Mouse (Mus musculus) heart, embryonic 14.5 days (tissue): ENCODE measurements around the gene BC029722. TPM values are rescaled to one million over a fixed set of nuclear protein-coding genes. Genes with fewer than 3 reads are reported as not detected.

Source experiments
- ATAC-seq: fragments of 200-750 bp; cut with Nextera tagmentation; 2 replicates; pipeline ENCODE4 v1.8.0; 2017; ENCODE audit warnings: low read depth, moderate TSS enrichment; ENCODE audit not compliant: insufficient number of reproducible peaks, insufficient read depth, low FRiP score
- H3K27ac ChIP-seq, 2 experiments: fragments of 200-500 bp in 1 of 2; fragments of 300-500 bp in 1 of 2; sonication (generic) in 1 of 2; replicated peaks in 1 of 2; 2 replicates each; pipeline ENCODE4 v1.5.1; 2012 to 2014; ENCODE audit warnings: low read depth in 2 of 2, low read length in 2 of 2, control low read depth in 1 of 2, mild to moderate bottlenecking in 1 of 2, mixed read lengths in 1 of 2; ENCODE audit not compliant: control insufficient read depth in 1 of 2, insufficient read depth in 1 of 2
- H3K27me3 ChIP-seq: fragments of 300-500 bp; sonication (generic); 2 replicates; pipeline ENCODE4 v1.6.1; 2014; ENCODE audit warnings: mild to moderate bottlenecking, low read length, control low read depth; ENCODE audit not compliant: control insufficient read depth, insufficient read depth
- H3K36me3 ChIP-seq: fragments of 300-500 bp; sonication (generic); 2 replicates; pipeline ENCODE4 v1.6.1; 2014; ENCODE audit warnings: mild to moderate bottlenecking, control low read depth, low read length, mixed read lengths; ENCODE audit not compliant: control insufficient read depth, insufficient read depth
- H3K4me1 ChIP-seq, 2 experiments: fragments of 200-500 bp in 1 of 2; fragments of 300-500 bp in 1 of 2; sonication (generic) in 1 of 2; 2 replicates each; pipeline ENCODE4 v1.6.1; 2012 to 2014; ENCODE audit warnings: low read length in 2 of 2, control low read depth in 1 of 2, mixed read lengths in 1 of 2; ENCODE audit not compliant: control insufficient read depth in 2 of 2, insufficient read depth in 2 of 2
- H3K4me2 ChIP-seq: fragments of 300-500 bp; sonication (generic); 2 replicates; pipeline ENCODE4 v1.6.1; 2014; ENCODE audit warnings: mild to moderate bottlenecking, low read length
- H3K4me3 ChIP-seq, 2 experiments: fragments of 200-500 bp in 1 of 2; fragments of 300-500 bp in 1 of 2; sonication (generic) in 1 of 2; 2 replicates each; pipeline ENCODE4 v1.5.1; 2012 to 2014; ENCODE audit warnings: low read length in 2 of 2, mild to moderate bottlenecking in 2 of 2, control low read depth in 1 of 2, low read depth in 1 of 2, moderate library complexity in 1 of 2; ENCODE audit not compliant: control insufficient read depth in 1 of 2, insufficient read depth in 1 of 2
- H3K9ac ChIP-seq: fragments of 300-500 bp; sonication (generic); 2 replicates; pipeline ENCODE4 v1.6.1; 2014; ENCODE audit warnings: mild to moderate bottlenecking, low read length
- H3K9me3 ChIP-seq: fragments of 300-500 bp; sonication (generic); 2 replicates; pipeline ENCODE4 v1.6.1; 2016; ENCODE audit warnings: low read length, control low read depth; ENCODE audit not compliant: control insufficient read depth
- WGBS: fragments of 180-500 bp; shearing (Covaris S2); extraction: QIAGEN DNeasy Blood & Tissue Kit; methylation state at CpG from one replicate; pipeline ENCODE4 v1.1.7; 2014; 5-methylcytosine and 5-hydroxymethylcytosine counted together
- polyA plus RNA-seq: library from polyadenylated mRNA; unstranded; fragments of >200 nt; fragmentation: Nextera tagmentation; extraction: Ambion mirVana; gene quantifications from 2 replicates; pipeline ENCODE4 v1.2.1, GENCODE M21; 2014

Gene BC029722
- polyA plus RNA-seq, 1 experiment from 2014 or later = 10.3 TPM

DNA sequence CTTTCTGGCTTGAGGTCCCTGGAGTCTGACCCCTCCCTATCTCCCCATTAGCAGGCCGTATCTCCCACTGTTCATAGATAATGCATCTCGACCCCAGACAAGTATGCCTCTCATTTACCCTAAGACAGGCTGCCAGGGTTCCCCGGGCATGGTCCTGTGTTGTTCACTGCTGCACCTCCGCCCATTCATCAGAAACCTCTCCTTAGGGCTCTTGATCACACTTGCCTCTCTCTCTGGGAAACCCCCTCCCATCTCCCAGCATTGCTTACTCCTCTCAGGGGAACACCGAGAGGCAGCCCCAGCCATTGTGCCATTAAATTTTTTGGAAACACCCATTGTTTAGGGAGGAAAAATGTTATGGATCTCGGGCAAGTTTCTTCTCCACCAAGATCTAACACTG is 41.2 kb downstream of the BC029722 start:
- no peaks in the 10 kb centered on the region for H3K36me3 ChIP-seq
- peaks cover 44% of the 10 kb centered on the region for H3K27me3 ChIP-seq
- H3K27ac ChIP-seq = no peak overlapping the region
- no peaks in the 10 kb centered on the region; a peak in 1 of 4 replicates for H3K4me1 ChIP-seq
- ATAC-seq = no peak
- no peaks in the 10 kb centered on the region for H3K9me3 ChIP-seq
- H3K4me3 ChIP-seq = no peak overlapping the region
- no peak overlapping the region for H3K9ac ChIP-seq
- H3K4me2 ChIP-seq = no peak overlapping the region
- 54% methylated on average over 6 of the region's 6 CpGs for WGBS

DNA sequence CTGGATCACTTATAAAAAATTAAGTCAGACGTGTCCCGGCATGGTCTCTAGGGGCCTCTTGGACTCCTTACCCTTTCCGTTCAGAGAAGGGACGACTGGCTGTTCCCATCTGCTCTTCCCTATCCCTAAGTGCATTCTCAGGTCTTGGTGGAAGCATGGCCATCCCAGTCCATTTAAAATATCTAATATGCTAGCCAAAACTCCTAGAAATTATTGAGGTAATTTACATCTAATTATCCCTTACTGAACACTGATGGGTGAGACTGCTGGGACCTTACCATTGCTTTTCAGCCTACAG is 41.6 kb downstream of the BC029722 start:
- Histone ChIP-seq H3K4me2 (no peak overlapping the region), H3K9ac (no peak overlapping the region), H3K4me1 (no peaks in the 10 kb centered on the region; a peak in 1 of 4 replicates), H3K4me3 (no peak overlapping the region), H3K9me3 (no peaks in the 10 kb centered on the region), H3K36me3 (no peaks in the 10 kb centered on the region), H3K27me3 (peaks cover 48% of the 10 kb centered on the region), H3K27ac (no peak overlapping the region)
- ATAC-seq = no peak
- WGBS = 77% methylated on average over 4 of the region's 4 CpGs

- H3K4me2 ChIP-seq = no peak overlapping the region
- H3K4me1 ChIP-seq = no peaks in the 10 kb centered on the region; a peak in 1 of 4 replicates
- ATAC-seq = no peak
- H3K9me3 ChIP-seq = no peaks in the 10 kb centered on the region
- H3K9ac ChIP-seq = no peak overlapping the region
- peaks cover 54% of the 10 kb centered on the region for H3K27me3 ChIP-seq
- H3K36me3 ChIP-seq = no peaks in the 10 kb centered on the region
- WGBS = 67% methylated on average over 10 of the region's 10 CpGs
- no peak overlapping the region for H3K4me3 ChIP-seq
- no peak overlapping the region for H3K27ac ChIP-seq
Observed at GRCm38 (mm10) chr2:155776824-155777687, 42.2 kb downstream of the BC029722 start.

- no peak overlapping the region for H3K27ac ChIP-seq
- H3K27me3 ChIP-seq = peaks cover 58% of the 10 kb centered on the region
- no peaks in the 10 kb centered on the region for H3K9me3 ChIP-seq
- no peak overlapping the region for H3K9ac ChIP-seq
- H3K36me3 ChIP-seq = no peaks in the 10 kb centered on the region
- H3K4me2 ChIP-seq = peak overlapping the region; percentile 90
- H3K4me3 ChIP-seq = peak overlapping the region; percentile 44 to 46; a peak in 3 of 4 replicates
- H3K4me1 ChIP-seq = no peaks in the 10 kb centered on the region; a peak in 1 of 4 replicates
- under 1% methylated on average over 42 of the region's 44 CpGs for WGBS
- ATAC-seq = 0 out of 2 replicates have a peak, but pooled peaks have one; percentile 29
Observed at GRCm38 (mm10) chr2:155775685-155776263, 43.5 kb downstream of the BC029722 start.

DNA sequence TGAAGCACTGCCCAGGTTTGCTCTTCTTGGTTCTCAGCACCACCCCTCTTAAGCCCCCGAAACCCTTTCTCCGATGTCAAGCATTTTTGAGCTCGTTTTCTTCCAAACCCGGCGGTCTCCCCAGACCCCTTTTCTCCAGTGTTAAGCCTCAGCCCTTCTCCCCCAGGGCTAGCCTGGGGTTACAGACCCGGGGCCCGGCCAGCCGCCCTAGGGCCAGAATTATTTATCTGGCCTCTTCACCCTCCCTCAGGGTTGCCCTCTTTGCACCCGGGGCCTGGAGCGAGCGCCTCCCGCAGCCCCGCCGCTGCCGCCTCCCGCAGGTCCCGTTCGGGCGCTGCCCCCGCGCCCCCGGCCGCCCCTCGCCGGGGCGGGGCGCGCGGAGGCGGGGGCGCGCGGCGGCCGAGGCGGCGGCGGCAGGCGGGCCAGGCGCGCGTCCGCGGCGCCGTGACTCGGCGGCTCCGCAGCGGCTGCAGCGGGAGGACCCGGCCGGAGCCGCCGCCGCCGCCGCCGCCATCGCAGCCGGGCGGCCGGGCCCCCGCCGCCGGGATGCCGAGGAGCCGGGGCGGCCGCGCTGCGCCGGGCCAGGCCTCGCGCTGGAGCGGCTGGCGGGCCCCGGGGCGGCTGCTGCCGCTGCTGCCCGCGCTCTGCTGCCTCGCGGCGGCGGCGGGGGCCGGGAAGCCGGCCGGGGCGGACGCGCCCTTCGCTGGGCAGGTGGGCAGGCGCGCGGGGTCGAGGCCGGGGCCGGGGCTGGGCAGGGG is 44.1 kb downstream of the BC029722 start, which contains the start of gene Mmp24:
Mmp24 (plus strand) TSS at position 416 of the 758 bp plus-strand sequence.
- H3K4me1 ChIP-seq = no peaks in the 10 kb centered on the region; a peak in 1 of 4 replicates
- 2% methylated on average over 83 of the region's 100 CpGs for WGBS
- ATAC-seq = 0 out of 2 replicates have a peak, but pooled peaks have one; percentile 12
- peaks cover 58% of the 10 kb centered on the region for H3K27me3 ChIP-seq
- no peak within 1 kb of the TSS for H3K27ac ChIP-seq
- H3K4me2 ChIP-seq = peak within 1 kb of the TSS; percentile 90
- no peaks in the 10 kb centered on the region for H3K9me3 ChIP-seq
- H3K36me3 ChIP-seq = no peaks in the 10 kb centered on the region
- H3K4me3 ChIP-seq = peak within 1 kb of the TSS; percentile 44 to 46; a peak in 3 of 4 replicates
- H3K9ac ChIP-seq = no peak within 1 kb of the TSS

DNA sequence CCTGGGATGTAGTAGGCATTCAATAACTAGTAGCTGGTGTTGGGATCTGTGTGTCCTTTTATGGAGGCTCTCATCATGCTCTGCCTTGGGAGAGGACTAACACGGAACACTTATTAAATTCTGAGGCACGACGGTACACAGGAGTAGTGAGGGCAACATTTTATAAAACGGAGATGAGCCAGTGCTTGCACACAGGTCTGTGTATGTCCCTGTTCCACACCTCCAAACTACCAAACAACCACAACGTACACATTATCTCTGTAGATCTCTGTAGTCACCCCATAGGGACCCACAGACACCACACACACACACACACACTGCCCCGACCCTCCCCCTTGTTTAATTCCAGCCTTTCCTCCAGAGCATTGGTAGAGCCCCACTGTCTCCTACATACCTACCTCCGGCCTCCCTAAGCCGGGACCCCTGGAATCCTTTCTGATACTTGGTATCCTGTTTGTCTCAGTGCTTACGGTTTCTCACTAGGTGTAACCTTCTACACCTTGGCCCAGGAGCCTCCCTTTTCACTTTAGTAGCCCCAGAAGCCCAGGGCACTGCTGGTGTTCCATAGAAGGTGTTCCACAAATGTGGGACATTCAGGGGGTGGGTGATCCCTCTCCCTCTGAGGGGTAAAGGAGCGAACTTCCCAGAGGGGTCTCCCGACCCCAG is 44.8 kb downstream of the BC029722 start:
- Histone ChIP-seq H3K27me3 (peaks cover 64% of the 10 kb centered on the region), H3K4me2 (peak overlapping the region; percentile 90), H3K9me3 (no peaks in the 10 kb centered on the region), H3K36me3 (no peaks in the 10 kb centered on the region), H3K9ac (no peak overlapping the region), H3K27ac (no peak overlapping the region), H3K4me1 (no peaks in the 10 kb centered on the region; a peak in 1 of 4 replicates), H3K4me3 (peak overlapping the region in 1 of 2 experiments; percentile 34; a peak in 1 of 4 replicates)
- no peak for ATAC-seq
- 49% methylated on average over 11 of the region's 11 CpGs for WGBS

GRCm38 (mm10) chr2:155773664-155774063 is 45.6 kb downstream of the BC029722 start:
- WGBS = 70% methylated on average over 4 of the region's 4 CpGs
- no peak for ATAC-seq

More at GRCm38 (mm10) chr2:155773664-155774063, 45.6 kb downstream of the BC029722 start:
- no peaks in the 10 kb centered on the region for H3K36me3 ChIP-seq
- H3K9me3 ChIP-seq = no peaks in the 10 kb centered on the region
- H3K27me3 ChIP-seq = peaks cover 64% of the 10 kb centered on the region
- no peak overlapping the region for H3K9ac ChIP-seq
- no peak overlapping the region for H3K27ac ChIP-seq
- no peak overlapping the region for H3K4me3 ChIP-seq
- H3K4me1 ChIP-seq = no peaks in the 10 kb centered on the region; a peak in 1 of 4 replicates
- H3K4me2 ChIP-seq = no peak overlapping the region
